Mouse (Mus musculus): ENCODE measurements around the gene Prg2. TPM values are rescaled to one million over a fixed set of nuclear protein-coding genes. Genes with fewer than 3 reads are reported as not detected.

The Prg2 gene
- polyA plus RNA-seq, 1 experiment from 2014 or later: 0.77 TPM

GRCm38 (mm10) chr2:84947154-84947771 lies 33.0 kb upstream of the Prg2 start:
- Histone ChIP-seq H3K27ac (no peak overlapping the region), H3K9me3 (replicated peaks) (no peaks in the 10 kb centered on the region), H3K27me3 (no peaks in the 10 kb centered on the region), H3K9ac (no peak overlapping the region), H3K4me3 (replicated peaks) (no peak overlapping the region), H3K4me1 (no peaks in the 10 kb centered on the region), H3K4me2 (no peak overlapping the region), H3K36me3 (peaks cover 81% of the 10 kb centered on the region)
- 88% methylated on average over 3 of the region's 3 CpGs for WGBS
- no peak for ATAC-seq (replicated peaks; ENCODE audit: low FRiP score)

- no peak for ATAC-seq (replicated peaks; ENCODE audit: low FRiP score)
- Histone ChIP-seq H3K27ac (no peak overlapping the region), H3K9me3 (replicated peaks) (no peaks in the 10 kb centered on the region), H3K27me3 (no peaks in the 10 kb centered on the region), H3K4me1 (no peaks in the 10 kb centered on the region), H3K9ac (no peak overlapping the region), H3K4me2 (no peak overlapping the region), H3K36me3 (peaks cover 89% of the 10 kb centered on the region), H3K4me3 (replicated peaks) (no peak overlapping the region)
- WGBS: 90% methylated on average over 7 of the region's 7 CpGs
Observed at GRCm38 (mm10) chr2:84948252-84948651, 32.0 kb upstream of the Prg2 start.

- Histone ChIP-seq H3K27me3 (no peaks in the 10 kb centered on the region), H3K4me3 (replicated peaks) (no peak overlapping the region), H3K27ac (no peak overlapping the region), H3K9ac (no peak overlapping the region), H3K4me1 (no peaks in the 10 kb centered on the region), H3K9me3 (replicated peaks) (no peaks in the 10 kb centered on the region), H3K36me3 (peaks cover 94% of the 10 kb centered on the region), H3K4me2 (no peak overlapping the region)
- ATAC-seq (replicated peaks; ENCODE audit: low FRiP score): no peak
- WGBS: 98% methylated on average over 2 of the region's 2 CpGs
Observed at GRCm38 (mm10) chr2:84948721-84949120, 31.5 kb upstream of the Prg2 start.

- H3K36me3 ChIP-seq: peaks cover 92% of the 10 kb centered on the region
- H3K27ac ChIP-seq: no peak overlapping the region
- no peak overlapping the region for H3K9ac ChIP-seq
- H3K4me2 ChIP-seq: no peak overlapping the region
- H3K27me3 ChIP-seq: no peaks in the 10 kb centered on the region
- no peaks in the 10 kb centered on the region for H3K4me1 ChIP-seq
- no peak for ATAC-seq (replicated peaks; ENCODE audit: low FRiP score)
- no peak overlapping the region for H3K4me3 ChIP-seq (replicated peaks)
- 93% methylated on average over 8 of the region's 8 CpGs for WGBS
- H3K9me3 ChIP-seq (replicated peaks): no peaks in the 10 kb centered on the region
Observed at GRCm38 (mm10) chr2:84951027-84951426, 29.2 kb upstream of the Prg2 start.

DNA sequence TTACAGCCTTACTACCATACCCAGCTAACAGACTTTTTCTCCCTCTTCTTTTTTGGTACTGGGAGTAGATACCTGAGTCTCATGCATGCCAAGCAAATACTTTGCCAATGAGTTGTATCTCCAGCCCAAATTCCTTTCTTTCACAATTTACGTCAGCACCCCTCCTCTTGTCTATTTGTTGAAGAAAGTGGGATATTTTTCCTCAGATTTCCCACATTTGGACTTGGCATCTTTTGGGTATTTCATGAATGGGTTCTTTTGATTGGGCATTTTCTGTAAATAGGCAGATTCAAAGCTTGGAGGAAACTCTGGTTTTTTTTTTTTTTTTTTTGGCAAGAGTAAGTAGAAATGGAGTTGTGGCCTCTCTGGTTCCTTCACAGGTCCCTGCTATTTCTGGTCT lies 28.0 kb upstream of the Prg2 start:
- no peaks in the 10 kb centered on the region for H3K9me3 ChIP-seq (replicated peaks)
- no peak overlapping the region for H3K4me3 ChIP-seq (replicated peaks)
- H3K36me3 ChIP-seq: peaks cover 90% of the 10 kb centered on the region
- no peak overlapping the region for H3K27ac ChIP-seq
- H3K27me3 ChIP-seq: no peaks in the 10 kb centered on the region
- WGBS: 94% methylated on average over 1 of the region's 1 CpGs
- H3K9ac ChIP-seq: no peak overlapping the region
- H3K4me1 ChIP-seq: no peaks in the 10 kb centered on the region
- no peak for ATAC-seq (replicated peaks; ENCODE audit: low FRiP score)
- H3K4me2 ChIP-seq: no peak overlapping the region

GRCm38 (mm10) chr2:84952693-84953092 lies 27.6 kb upstream of the Prg2 start:
- Histone ChIP-seq H3K27ac (no peak overlapping the region), H3K36me3 (peaks cover 90% of the 10 kb centered on the region), H3K4me2 (no peak overlapping the region), H3K9ac (no peak overlapping the region), H3K27me3 (no peaks in the 10 kb centered on the region), H3K4me1 (no peaks in the 10 kb centered on the region), H3K4me3 (replicated peaks) (no peak overlapping the region), H3K9me3 (replicated peaks) (no peaks in the 10 kb centered on the region)
- 79% methylated on average over 4 of the region's 4 CpGs for WGBS
- no peak for ATAC-seq (replicated peaks; ENCODE audit: low FRiP score)

DNA sequence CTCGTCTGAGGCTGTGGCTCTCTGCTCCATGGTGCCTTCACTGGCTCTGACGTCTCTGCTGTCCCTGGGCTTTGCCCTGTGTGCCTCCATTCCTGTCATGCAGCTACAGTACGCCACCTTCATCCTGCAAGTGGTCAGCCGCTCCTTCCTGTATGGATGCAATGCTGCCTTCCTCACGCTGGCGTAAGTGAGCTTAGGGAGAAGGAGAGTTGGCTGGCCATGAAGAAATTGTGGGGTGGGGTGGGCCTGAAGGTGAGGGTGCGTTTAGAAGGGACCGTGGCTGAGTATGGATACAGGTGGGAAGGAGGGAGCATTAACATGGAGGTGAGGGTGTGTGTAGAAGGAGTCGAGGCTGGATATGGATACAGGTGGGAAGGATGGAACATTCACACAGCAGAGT lies 24.8 kb upstream of the Prg2 start:
- no peak overlapping the region for H3K4me3 ChIP-seq (replicated peaks)
- no peak for ATAC-seq (replicated peaks; ENCODE audit: low FRiP score)
- H3K36me3 ChIP-seq: peaks cover 85% of the 10 kb centered on the region
- H3K27me3 ChIP-seq: no peaks in the 10 kb centered on the region
- H3K4me1 ChIP-seq: no peaks in the 10 kb centered on the region
- H3K9me3 ChIP-seq (replicated peaks): no peaks in the 10 kb centered on the region
- no peak overlapping the region for H3K4me2 ChIP-seq
- WGBS: 90% methylated on average over 9 of the region's 9 CpGs
- no peak overlapping the region for H3K27ac ChIP-seq
- H3K9ac ChIP-seq: no peak overlapping the region

DNA sequence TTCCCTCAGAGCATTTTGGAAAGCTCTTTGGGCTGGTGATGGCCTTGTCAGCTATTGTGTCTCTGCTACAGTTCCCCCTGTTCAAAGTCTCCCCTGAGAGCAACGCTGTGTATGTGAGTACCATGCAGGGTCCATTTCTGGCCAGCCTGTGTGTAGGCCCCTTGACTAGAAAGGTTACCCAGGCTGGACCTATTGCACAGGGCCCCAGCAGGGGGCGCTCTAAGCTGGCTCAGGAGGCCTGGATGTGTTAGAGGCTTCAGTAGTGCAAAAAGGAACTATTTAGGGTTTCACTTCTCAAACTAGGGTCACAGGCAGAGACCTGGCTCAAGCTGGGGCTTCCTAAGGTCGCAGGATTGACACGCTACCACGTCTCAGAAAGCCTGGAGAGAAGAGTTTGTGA lies 24.0 kb upstream of the Prg2 start:
- no peak overlapping the region for H3K4me2 ChIP-seq
- H3K27me3 ChIP-seq: no peaks in the 10 kb centered on the region
- H3K27ac ChIP-seq: no peak overlapping the region
- H3K36me3 ChIP-seq: peaks cover 77% of the 10 kb centered on the region
- peak; percentile 60; the same call in 1 of the 2 replicates for ATAC-seq (replicated peaks; ENCODE audit: low FRiP score)
- 58% methylated on average over 5 of the region's 5 CpGs for WGBS
- H3K4me3 ChIP-seq (replicated peaks): no peak overlapping the region
- H3K9ac ChIP-seq: no peak overlapping the region
- no peaks in the 10 kb centered on the region for H3K4me1 ChIP-seq
- no peaks in the 10 kb centered on the region for H3K9me3 ChIP-seq (replicated peaks)

- WGBS: 92% methylated on average over 11 of the region's 11 CpGs
- Histone ChIP-seq H3K27ac (no peak overlapping the region), H3K9ac (no peak overlapping the region), H3K27me3 (no peaks in the 10 kb centered on the region), H3K4me3 (replicated peaks) (no peak overlapping the region), H3K9me3 (replicated peaks) (no peaks in the 10 kb centered on the region), H3K36me3 (peaks cover 54% of the 10 kb centered on the region), H3K4me2 (no peak overlapping the region), H3K4me1 (no peaks in the 10 kb centered on the region)
- no peak for ATAC-seq (replicated peaks; ENCODE audit: low FRiP score)
Observed at GRCm38 (mm10) chr2:84958588-84959264, 21.5 kb upstream of the Prg2 start.

- no peaks in the 10 kb centered on the region for H3K9me3 ChIP-seq (replicated peaks)
- no peak overlapping the region for H3K4me2 ChIP-seq
- ATAC-seq (replicated peaks; ENCODE audit: low FRiP score): no peak
- H3K9ac ChIP-seq: no peak overlapping the region
- WGBS: 51% methylated on average over 2 of the region's 2 CpGs
- no peaks in the 10 kb centered on the region for H3K27me3 ChIP-seq
- peaks cover 34% of the 10 kb centered on the region for H3K36me3 ChIP-seq
- H3K4me3 ChIP-seq (replicated peaks): no peak overlapping the region
- H3K27ac ChIP-seq: no peak overlapping the region
- H3K4me1 ChIP-seq: no peaks in the 10 kb centered on the region
Observed at GRCm38 (mm10) chr2:84961300-84961699, 19.0 kb upstream of the Prg2 start.

DNA sequence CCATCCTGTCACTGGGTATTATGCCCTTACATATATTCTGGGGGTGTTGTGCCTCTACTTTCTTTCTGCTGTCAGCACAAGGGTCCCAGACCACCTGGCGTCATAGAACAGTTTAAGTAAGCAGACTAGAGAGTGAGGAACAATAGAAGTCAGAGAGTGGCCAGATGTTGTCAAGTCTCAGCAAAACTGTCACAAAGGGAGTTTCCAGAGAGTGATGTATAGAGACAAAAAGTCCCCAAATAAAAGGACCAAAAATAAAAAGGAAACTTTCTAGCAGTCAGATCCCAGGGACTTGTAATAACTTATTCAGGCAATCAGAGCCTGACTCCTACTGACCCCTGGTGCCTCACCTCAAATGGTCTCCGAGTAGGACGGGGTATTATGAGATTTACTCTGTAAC lies 18.4 kb upstream of the Prg2 start:
- Histone ChIP-seq H3K4me3 (replicated peaks) (no peak overlapping the region), H3K9me3 (replicated peaks) (no peaks in the 10 kb centered on the region), H3K27me3 (no peaks in the 10 kb centered on the region), H3K4me1 (no peaks in the 10 kb centered on the region), H3K27ac (no peak overlapping the region), H3K36me3 (peaks cover 29% of the 10 kb centered on the region), H3K4me2 (no peak overlapping the region), H3K9ac (no peak overlapping the region)
- 71% methylated on average over 3 of the region's 3 CpGs for WGBS
- no peak for ATAC-seq (replicated peaks; ENCODE audit: low FRiP score)

GRCm38 (mm10) chr2:84962906-84963507 lies 17.3 kb upstream of the Prg2 start:
- no peak for ATAC-seq (replicated peaks; ENCODE audit: low FRiP score)
- Histone ChIP-seq H3K4me3 (replicated peaks) (no peak overlapping the region), H3K36me3 (peaks cover 18% of the 10 kb centered on the region), H3K27ac (no peak overlapping the region), H3K27me3 (no peaks in the 10 kb centered on the region), H3K4me2 (no peak overlapping the region), H3K4me1 (no peaks in the 10 kb centered on the region), H3K9ac (no peak overlapping the region), H3K9me3 (replicated peaks) (no peaks in the 10 kb centered on the region)
- 43% methylated on average over 6 of the region's 6 CpGs for WGBS
